Mouse (Mus musculus): ENCODE data around the gene Fbxo11.
A peak's percentile ranks its signal among the peaks of the same experiment; 100 is the strongest.
"Not testable (repeated sequence)": the region's sequence is repeated elsewhere in the genome, so short reads cannot be mapped to it uniquely, and the experiment has no call there.

The Fbxo11 gene

DNA sequence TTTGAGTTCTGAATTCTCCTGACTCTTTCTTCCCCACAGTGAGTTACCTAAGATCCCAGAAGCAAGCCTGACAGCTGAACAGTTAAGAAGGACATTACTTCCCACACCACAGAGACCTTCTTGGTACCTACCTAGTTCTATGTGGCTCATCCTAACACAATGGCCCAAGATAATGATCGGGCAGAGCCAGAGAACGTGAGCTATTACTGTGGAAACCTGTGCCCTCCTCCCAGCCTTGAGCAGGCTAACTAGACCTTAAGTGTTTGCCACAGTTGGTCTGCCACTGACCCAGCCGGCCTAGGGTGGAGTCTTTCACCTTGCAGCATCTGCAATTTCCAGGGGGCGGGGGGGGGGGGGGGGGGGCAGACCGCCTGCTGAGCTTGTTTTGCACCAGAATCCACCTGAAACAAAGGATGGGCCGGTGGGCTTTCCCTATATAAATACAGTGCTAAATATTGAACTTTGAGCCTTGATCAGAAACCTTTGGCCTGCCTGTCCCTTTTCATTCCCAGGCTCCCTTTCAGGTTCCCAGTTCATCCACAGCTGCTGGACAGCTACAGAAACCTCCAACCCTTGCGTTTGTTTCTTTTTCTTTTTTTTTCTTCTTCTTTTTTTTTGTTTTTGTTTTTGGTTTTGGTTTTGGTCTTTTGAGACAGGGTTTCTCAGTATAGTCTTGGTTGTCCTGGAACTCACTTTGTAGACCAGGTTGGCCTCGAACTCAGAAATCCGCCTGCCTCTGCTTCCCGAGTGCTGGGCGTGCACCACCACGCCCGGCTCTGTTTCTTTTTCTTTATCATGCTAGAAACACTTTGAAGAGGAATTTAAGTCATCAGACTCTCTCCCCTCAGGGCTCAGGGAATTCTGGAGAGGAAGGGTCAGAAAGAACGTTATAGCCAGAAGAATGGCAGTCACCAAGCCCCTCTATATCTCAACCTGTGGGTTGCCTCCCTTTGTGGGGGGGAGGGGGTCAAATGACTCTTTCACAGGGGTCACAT lies 101.7 kb downstream of the Fbxo11 start:
- no peak for DNase-seq (ENCODE audit: low spot score)

DNA sequence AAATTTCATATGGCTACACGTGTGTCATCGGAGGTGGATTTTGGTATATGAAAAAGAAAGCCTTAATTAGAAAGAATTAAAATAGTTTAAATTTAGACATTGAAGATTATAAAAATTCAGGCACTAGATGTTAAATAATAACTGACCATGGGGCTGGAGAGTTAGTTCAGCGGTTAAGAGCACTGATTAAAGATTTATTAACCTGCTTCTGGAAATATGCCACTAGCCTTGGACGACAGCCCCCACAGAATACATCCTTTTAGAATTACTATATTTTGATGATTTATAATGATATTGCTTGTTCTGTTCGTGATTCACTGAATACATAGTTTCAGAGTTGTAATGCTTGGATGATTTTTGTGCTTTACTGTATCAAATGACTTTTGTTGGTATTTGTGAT lies 105.2 kb downstream of the Fbxo11 start:
- DNase-seq (ENCODE audit: low spot score), result not testable (repeated sequence)

DNA sequence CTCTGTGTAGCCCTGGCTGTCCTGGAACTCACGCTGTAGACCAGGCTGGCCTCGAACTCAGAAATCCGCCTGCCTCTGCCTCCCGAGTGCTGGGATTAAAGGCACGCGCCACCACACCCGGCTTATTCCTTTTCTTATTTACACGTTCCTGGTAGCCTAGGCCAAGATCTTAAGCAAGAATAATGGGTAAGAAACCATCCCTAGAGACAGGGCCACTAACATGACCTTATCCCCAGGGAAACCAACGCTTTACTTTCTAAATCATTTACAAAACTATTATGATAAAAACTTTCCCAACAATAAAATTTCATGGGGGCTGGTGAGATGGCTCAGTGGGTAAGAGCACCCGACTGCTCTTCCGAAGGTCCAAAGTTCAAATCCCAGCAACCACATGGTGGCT lies 105.7 kb downstream of the Fbxo11 start:
- not testable (repeated sequence) for DNase-seq (ENCODE audit: low spot score)

DNA sequence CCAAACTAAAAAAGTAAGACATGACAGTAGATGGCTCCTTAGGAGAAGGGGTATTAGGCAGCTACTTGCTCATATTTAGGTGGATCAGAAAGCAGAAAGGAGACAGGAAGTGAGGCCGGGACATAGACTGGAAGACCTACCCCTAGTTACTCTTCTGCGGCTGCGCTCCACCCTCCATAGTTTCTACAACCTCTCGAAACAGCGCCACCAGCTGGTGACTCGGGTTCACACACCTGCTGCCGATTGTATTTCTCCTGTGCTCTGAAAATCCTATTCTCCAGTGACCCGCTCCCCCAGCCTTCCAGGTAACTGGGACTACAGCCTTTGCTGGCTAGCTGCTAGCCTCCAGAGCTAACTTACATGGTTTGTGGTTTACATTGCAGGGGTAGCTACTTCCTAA lies 106.8 kb downstream of the Fbxo11 start:
- no peak for DNase-seq (ENCODE audit: low spot score)

DNA sequence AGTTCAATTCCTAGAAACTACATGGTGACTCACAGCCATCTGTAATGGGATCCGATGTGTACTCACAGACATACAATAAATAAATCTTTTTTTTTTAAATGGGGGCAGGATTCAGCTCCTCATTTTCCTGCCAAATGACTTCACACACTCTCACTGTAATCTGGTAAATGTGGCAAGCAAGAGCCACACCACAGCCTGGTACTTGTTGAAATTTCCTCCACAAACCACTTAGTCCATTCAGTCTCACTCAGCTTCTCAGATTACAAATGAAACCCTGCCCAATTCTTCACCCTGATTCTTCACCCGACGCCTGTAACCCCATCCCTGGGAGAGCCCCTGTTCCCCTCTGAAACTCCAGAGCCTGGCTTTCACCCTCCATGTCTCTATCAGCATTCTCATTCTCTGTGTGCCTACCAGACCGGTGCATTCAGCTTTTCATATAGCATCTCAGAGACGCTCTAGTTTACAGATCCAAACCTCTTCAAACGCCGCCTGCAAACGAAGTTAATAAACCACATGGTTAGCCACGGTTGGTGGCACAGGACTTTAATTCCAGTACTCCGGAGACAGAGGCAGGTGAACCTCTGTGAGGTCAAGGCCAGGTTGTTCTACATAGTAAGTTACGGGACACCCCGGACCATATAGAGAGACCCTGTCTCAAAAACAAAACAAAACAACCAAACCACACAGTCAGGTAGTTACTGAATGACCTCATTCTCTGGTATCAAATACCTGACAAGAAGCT lies 107.8 kb downstream of the Fbxo11 start:
- DNase-seq (ENCODE audit: low spot score), result no peak

DNA sequence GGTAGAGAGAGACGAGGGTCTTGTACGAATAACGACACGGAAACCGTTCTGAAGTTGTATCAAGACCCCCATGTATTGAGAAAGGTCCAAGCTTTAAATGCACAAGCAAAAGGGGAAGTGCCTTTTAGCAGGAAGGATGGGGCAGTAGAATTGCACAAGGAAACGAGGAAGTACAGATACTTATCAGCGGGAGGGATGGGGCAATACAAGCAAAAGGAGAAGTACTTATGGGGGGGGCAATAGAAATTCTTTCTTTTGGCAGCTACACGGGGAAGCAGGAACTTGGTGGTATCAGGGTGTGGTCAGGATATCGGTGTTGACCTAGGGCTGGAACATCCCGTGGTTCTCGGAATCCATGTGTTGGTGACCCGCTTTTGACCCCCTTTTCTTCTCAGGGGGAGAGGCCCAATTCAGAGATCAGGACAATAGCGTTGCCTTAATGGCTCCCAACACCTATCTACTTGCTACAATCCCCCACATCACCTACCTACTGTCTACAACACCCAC lies 110.4 kb downstream of the Fbxo11 start:
- DNase-seq (ENCODE audit: low spot score), result not testable (repeated sequence)

DNA sequence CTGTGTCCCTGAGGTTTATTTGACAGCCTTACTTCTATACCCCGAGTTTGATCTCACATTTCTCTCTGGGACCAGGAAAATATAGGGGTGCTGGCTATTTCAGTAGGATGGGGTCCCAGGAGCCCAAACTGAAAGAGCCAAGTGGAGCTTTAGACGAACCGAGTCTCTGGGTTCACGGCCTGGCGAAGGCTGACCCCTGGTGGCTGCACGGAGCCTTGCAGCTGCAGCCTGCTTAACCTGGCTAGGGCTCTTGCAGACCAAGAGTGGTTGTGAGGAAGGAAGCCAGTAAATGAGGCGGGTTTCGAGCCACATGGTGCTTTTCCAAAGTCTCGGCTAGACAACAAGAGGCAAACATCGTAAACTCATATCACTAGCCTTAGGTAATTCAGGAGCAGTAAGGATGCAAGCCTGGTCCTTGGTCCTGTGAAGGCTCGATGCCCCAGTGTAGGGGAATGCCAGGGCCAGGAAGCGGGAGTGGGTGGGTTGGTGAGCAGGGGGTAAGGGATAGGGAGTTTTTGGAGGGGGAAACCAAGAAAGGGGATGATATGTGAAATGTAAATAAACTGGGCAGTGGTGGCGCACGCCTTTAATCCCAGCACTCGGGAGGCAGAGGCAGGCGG lies 116.0 kb downstream of the Fbxo11 start:
- peak; percentile 77 for DNase-seq (ENCODE audit: low spot score)
